Mouse (Mus musculus) myocyte (in vitro differentiated cells): ENCODE measurements around the gene Ramp2.

Experiments used
- MAX ChIP-seq: IDR thresholded peaks from one replicate; pipeline ENCODE4 v1.6.1; 2011; ENCODE audit warnings: low read depth, mild to moderate bottlenecking, control low read depth
- MYOD1 ChIP-seq, 3 experiments: IDR thresholded peaks; one replicate each; pipeline ENCODE4 v1.6.1; 2011; ENCODE audit warnings: control low read depth in 2 of 3, low read depth in 2 of 3, mild to moderate bottlenecking in 2 of 3, moderate library complexity in 1 of 3; ENCODE audit not compliant: insufficient read length in 2 of 3, control insufficient read depth in 1 of 3
- POLR2A ChIP-seq: IDR thresholded peaks from one replicate; pipeline ENCODE4 v1.6.1; 2011; ENCODE audit warnings: low read depth, mild to moderate bottlenecking, control low read depth, moderate library complexity; ENCODE audit not compliant: insufficient read length
- POLR2AphosphoS2 ChIP-seq: IDR thresholded peaks from one replicate; pipeline ENCODE4 v1.6.1; 2011; ENCODE audit warnings: low read depth, control low read depth; ENCODE audit not compliant: insufficient read length

- TF ChIP-seq POLR2AphosphoS2 (no peak), MAX (no peak), POLR2A (no peak), MYOD1 (IDR thresholded peaks at IDR 0.05; ENCODE audit: control insufficient read depth in 1 of 3, insufficient read length in 2 of 3, low read depth in 2 of 3) (no peak)
Measured at GRCm38 (mm10) chr11:101272446-101272845, 26.6 kb downstream of the Ramp2 start.
